Mouse (Mus musculus): ENCODE measurements around the gene Scd4. TPM values are rescaled to one million over a fixed set of nuclear protein-coding genes. Genes with fewer than 3 reads are reported as not detected.
"Not testable (repeated sequence)": the region's sequence is repeated elsewhere in the genome, so short reads cannot be mapped to it uniquely, and the experiment has no call there.

Scd4 gene
- polyA plus RNA-seq, 1 experiment from 2014 or later: not detected

DNA sequence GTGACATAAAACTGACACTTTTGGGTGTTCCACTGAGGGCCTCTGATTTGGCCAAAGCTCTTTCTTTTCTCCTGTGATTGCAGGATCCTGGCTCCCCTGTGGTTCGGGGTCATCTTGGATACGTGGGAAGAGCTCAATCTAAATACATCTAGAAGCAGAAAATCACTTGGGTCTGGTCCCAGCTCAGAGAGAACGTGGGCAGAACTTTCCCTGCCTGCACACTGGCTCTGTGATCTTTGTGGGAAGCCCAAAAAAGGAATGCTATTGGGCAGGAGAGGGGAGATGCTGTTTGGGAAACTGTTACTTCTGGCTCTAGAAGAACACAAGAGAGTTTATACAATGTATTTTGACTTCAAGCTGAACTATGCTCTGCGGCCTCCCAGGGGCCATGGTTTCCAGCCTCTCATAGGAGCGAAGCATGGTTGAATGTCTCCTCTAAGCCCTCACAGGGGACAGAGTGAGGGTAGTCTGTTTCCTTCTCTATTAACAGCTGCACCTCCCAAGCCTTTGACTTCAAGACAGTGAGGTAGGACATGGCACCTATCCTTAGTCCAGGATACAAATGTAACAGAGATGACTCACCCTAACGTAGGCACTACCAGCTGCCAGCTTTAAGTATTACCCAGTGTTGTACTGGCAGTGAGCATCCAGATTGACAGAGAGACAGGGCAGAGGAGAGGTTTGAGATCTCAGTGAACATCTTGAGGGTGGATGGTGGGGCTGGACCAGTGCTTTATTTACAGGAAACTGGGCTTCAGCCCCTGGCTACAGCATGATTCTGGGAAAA is 3.2 kb downstream of the Scd4 start:
- no peaks in the 10 kb centered on the region for H3K27me3 ChIP-seq (ENCODE audit: insufficient read depth, poor library complexity, severe bottlenecking)
- no peak for DNase-seq (ENCODE audit: low spot score)
- no peak overlapping the region for H3K4me3 ChIP-seq
- no peaks in the 10 kb centered on the region for H3K9me3 ChIP-seq
- H3K27ac ChIP-seq: no peak overlapping the region
- 78% methylated on average over 6 of the region's 6 CpGs for WGBS
- H3K4me1 ChIP-seq (replicated peaks): peaks cover 7% of the 10 kb centered on the region; the same call in 1 of the 2 replicates
- H3K36me3 ChIP-seq: no peaks in the 10 kb centered on the region

DNA sequence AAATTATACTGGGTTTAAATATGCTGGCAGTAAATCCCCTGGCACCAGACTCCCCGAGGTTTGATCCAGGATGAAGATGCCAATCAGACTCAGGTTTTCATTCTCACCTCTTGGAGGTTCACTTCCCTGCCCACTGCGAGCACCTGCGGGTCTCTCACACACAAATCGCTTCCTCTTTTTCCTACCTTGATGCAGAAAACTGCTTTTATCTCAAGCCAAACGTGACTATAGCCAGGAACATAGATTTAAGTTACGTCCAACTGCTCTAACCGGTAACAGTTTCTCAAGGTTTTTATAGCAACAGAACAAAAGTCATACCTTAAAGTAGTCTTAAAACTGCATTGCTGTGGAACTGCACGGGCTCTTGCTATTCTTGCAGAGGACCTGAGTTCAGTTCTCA is 16.8 kb downstream of the Scd4 start:
- DNase-seq (ENCODE audit: low spot score): no peak
- Histone ChIP-seq H3K9me3 (no peaks in the 10 kb centered on the region), H3K4me3 (no peak overlapping the region), H3K27ac (no peak overlapping the region), H3K27me3 (ENCODE audit: insufficient read depth, poor library complexity, severe bottlenecking) (no peaks in the 10 kb centered on the region), H3K4me1 (replicated peaks) (no peaks in the 10 kb centered on the region), H3K36me3 (no peaks in the 10 kb centered on the region)
- WGBS: 91% methylated on average over 8 of the region's 8 CpGs

DNA sequence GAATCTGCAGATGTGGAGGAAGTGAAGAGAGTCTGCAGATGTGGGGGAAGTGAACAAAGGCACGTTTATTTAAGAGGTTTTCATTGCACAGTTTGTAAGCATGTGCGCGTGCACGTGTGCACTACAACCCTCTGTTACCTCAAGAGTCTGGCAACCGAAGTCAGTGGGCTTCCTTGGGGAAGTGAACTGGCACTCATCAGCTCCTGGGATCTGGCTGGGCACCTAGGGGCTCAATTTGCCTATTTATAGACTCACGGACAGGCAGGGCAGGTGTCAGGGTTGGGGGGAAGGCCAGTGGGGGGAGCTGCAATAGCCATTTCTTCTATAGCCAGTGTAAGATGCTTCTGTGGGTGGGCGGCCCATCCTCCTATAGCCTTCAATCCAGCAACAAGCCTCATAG is 18.9 kb downstream of the Scd4 start:
- 80% methylated on average over 7 of the region's 7 CpGs for WGBS
- H3K36me3 ChIP-seq: no peaks in the 10 kb centered on the region

DNA sequence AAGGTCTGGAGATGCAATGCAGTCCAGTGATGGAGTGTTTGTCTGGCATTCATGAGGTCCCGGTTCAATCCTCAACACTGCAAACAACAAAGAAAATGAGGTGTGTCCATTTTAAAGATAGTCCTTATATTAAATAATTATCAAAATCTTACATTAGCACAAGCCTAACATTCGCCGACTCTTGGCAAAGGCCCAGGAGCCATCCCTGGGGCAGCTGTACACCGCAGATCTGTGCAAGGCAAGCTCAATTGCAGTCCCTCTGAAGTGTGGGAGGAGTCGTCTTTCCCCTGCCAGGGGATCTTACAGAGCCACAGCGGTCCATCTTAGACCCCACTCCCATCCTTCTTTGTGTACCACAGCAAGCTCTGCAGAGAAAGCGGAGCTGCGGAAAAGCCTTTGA is 25.8 kb downstream of the Scd4 start:
- DNase-seq (ENCODE audit: low spot score): no peak
- peak overlapping the region; percentile 45; the same call in 1 of the 2 replicates for H3K27ac ChIP-seq

More for the DNA sequence above, 18.9 kb downstream of the Scd4 start:
- no peak for DNase-seq (ENCODE audit: low spot score)
- Histone ChIP-seq H3K4me1 (replicated peaks) (no peaks in the 10 kb centered on the region), H3K27me3 (ENCODE audit: insufficient read depth, poor library complexity, severe bottlenecking) (no peaks in the 10 kb centered on the region), H3K27ac (no peak overlapping the region), H3K9me3 (no peaks in the 10 kb centered on the region), H3K4me3 (no peak overlapping the region)

DNA sequence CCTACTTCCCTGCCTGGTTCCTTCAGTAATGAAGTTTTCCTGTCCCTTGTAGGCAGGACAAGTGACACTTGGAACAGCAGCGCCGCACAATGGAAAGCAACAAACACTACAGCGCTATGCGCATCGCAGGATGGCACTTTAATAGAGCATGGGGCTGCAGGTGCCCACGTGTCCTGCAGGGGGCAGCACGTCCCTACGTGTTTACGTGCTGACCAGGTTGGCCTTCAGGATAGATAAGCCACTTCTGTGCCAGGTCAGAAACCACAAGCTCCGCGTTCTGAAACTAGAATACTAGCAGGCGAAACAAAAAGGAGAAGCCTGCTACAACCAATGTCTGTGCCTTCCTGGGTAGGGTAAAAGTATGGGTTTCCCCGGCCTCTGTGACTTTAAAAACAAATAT is 30.6 kb downstream of the Scd4 start:
- Histone ChIP-seq H3K27ac (no peak overlapping the region), H3K27me3 (ENCODE audit: insufficient read depth, poor library complexity, severe bottlenecking) (no peaks in the 10 kb centered on the region), H3K4me3 (no peak overlapping the region), H3K4me1 (replicated peaks) (peaks cover 4% of the 10 kb centered on the region; the same call in 1 of the 2 replicates), H3K9me3 (no peaks in the 10 kb centered on the region), H3K36me3 (no peaks in the 10 kb centered on the region)
- 20% methylated on average over 13 of the region's 13 CpGs for WGBS
- peak; percentile 74 for DNase-seq (ENCODE audit: low spot score)

More for the DNA sequence above, 25.8 kb downstream of the Scd4 start:
- H3K4me1 ChIP-seq (replicated peaks): peaks cover 4% of the 10 kb centered on the region; the same call in 1 of the 2 replicates
- no peaks in the 10 kb centered on the region for H3K27me3 ChIP-seq (ENCODE audit: insufficient read depth, poor library complexity, severe bottlenecking)
- no peaks in the 10 kb centered on the region for H3K9me3 ChIP-seq
- WGBS: 54% methylated on average over 8 of the region's 8 CpGs
- no peak overlapping the region for H3K4me3 ChIP-seq
- H3K36me3 ChIP-seq: no peaks in the 10 kb centered on the region

DNA sequence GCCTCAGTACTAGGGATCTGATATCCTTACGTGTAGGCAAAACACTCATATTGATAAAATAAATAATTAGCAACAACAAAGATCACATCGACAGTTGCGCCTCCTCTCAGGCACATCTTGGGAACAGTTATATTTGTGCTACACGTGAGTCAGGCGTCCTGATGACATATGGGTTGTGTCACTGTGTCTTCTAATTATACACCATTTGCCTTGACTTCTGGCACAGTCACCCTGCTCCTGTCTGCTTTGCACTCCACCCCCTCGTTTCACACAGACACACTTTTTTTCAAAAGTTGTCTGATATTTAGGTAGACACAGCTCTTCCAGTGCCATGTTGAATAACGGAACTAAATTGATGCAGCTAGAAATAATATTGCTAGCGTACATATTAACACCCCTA is 31.1 kb downstream of the Scd4 start:
- no peaks in the 10 kb centered on the region for H3K9me3 ChIP-seq
- WGBS: 91% methylated on average over 8 of the region's 8 CpGs

DNA sequence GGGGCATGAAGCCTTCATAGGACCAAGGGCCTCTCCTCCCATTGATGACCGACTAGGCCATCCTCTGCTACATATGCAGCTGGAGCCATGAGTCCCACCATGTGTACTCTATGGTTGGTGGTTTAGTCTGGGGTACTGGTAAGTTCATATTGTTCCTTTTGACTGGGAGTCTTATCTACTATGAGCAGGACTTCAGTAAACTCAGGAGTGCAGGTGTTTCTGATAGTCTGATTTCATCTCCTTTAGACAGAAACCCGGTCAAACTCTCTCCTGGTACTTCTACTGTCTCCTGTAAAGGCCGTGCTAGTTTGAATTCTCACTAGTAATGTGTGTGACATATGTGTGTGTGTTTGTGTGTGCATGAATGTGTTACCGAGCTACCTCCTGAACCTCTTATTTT is 32.8 kb downstream of the Scd4 start:
- 93% methylated on average over 4 of the region's 4 CpGs for WGBS
- H3K27ac ChIP-seq: no peak overlapping the region
- DNase-seq (ENCODE audit: low spot score): no peak
- no peaks in the 10 kb centered on the region for H3K4me1 ChIP-seq (replicated peaks)
- H3K36me3 ChIP-seq: no peaks in the 10 kb centered on the region
- H3K27me3 ChIP-seq (ENCODE audit: insufficient read depth, poor library complexity, severe bottlenecking): no peaks in the 10 kb centered on the region
- no peaks in the 10 kb centered on the region for H3K9me3 ChIP-seq
- H3K4me3 ChIP-seq: no peak overlapping the region

More for the DNA sequence above, 31.1 kb downstream of the Scd4 start:
- no peaks in the 10 kb centered on the region for H3K36me3 ChIP-seq
- peaks cover 1% of the 10 kb centered on the region; the same call in 1 of the 2 replicates for H3K4me1 ChIP-seq (replicated peaks)
- H3K27ac ChIP-seq: no peak overlapping the region
- H3K27me3 ChIP-seq (ENCODE audit: insufficient read depth, poor library complexity, severe bottlenecking): no peaks in the 10 kb centered on the region
- no peak overlapping the region for H3K4me3 ChIP-seq
- no peak for DNase-seq (ENCODE audit: low spot score)

DNA sequence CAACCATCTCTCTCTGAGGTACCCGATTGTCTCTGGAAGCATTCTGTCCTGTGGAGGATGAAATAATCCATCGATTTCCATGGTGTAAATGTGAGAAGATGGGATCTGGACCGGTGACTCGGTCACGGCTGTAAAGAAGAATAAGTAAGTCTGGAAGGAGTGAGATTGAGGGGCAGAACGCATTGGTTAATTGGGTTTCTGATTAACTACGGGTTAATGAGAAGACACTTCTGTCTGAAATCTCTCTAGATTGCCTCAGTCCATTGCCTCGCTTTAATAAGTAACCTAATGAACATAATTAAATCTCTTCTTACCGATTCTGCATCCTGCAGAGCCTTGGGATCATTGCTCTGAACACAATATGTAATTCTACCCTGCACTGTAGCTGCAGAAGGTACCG is 34.2 kb downstream of the Scd4 start:
- not testable (repeated sequence) for H3K4me3 ChIP-seq; DNase-seq (ENCODE audit: low spot score); H3K36me3 ChIP-seq; H3K9me3 ChIP-seq; H3K27me3 ChIP-seq (ENCODE audit: insufficient read depth, poor library complexity, severe bottlenecking); H3K4me1 ChIP-seq (replicated peaks); H3K27ac ChIP-seq
- 82% methylated on average over 10 of the region's 10 CpGs for WGBS

DNA sequence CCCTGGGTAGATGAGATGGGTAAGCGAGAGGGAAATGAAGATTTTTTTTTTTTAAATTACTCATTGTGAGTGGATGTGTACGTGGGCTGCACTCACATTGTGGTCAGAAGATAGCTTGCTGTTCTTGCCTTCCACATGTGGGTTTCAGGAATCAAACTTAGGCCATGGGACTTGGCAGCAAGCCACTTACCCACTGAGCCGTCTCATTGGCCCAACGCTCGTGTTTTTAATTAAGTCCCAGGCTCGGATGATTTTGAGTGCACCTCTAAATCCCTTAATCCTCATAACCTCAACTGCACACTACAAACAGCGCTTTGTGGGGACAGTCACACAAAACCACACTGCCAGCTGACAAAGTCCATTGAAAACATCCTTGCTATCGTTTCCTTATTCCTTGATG is 36.5 kb downstream of the Scd4 start:
- Histone ChIP-seq H3K36me3 (no peaks in the 10 kb centered on the region), H3K4me1 (replicated peaks) (no peaks in the 10 kb centered on the region), H3K9me3 (no peaks in the 10 kb centered on the region), H3K4me3 (no peak overlapping the region), H3K27me3 (ENCODE audit: insufficient read depth, poor library complexity, severe bottlenecking) (no peaks in the 10 kb centered on the region), H3K27ac (no peak overlapping the region)
- WGBS: 85% methylated on average over 8 of the region's 8 CpGs
- DNase-seq (ENCODE audit: low spot score): no peak

DNA sequence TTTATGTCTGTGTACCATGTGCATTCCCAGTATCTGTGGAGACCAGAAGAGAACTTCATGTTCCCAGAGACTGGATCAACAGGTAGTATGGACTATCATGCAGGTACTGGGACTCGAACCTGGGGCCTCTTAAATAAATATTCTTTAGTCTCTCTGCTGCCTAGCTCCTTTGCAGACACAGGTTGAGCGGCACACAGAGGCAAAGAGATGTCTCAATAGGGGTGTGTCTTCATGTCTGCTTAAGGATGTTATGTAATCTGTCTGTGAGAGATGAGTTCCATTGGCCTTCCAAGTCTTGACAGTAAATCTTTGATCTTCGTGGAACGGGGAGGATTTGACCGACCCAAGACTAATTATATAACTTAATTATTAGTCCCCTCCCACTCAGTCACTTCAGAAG is 37.3 kb downstream of the Scd4 start:
- no peak overlapping the region for H3K4me3 ChIP-seq
- WGBS: 80% methylated on average over 5 of the region's 5 CpGs
- H3K4me1 ChIP-seq (replicated peaks): no peaks in the 10 kb centered on the region
- H3K9me3 ChIP-seq: no peaks in the 10 kb centered on the region
- no peaks in the 10 kb centered on the region for H3K36me3 ChIP-seq
- no peaks in the 10 kb centered on the region for H3K27me3 ChIP-seq (ENCODE audit: insufficient read depth, poor library complexity, severe bottlenecking)
- H3K27ac ChIP-seq: no peak overlapping the region
- DNase-seq (ENCODE audit: low spot score): no peak

DNA sequence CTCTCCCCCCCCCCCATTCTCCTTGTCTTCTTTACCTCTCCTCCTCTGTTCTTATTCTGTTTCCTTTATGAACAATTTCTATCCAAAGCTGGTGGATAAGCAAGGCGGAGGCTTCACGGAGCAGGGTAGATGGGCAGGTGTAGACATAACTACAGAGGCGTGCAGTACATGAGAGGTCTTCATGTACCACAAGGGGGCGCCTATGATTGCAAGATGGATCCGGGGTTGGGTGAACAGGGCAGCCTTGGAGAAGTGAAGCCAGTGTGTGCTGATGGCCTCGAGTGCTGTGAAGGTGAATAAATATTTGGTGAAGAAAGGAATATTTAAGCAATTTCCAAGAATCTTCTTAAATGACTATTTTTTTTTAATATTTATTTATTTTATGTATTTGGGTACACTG is 40.1 kb downstream of the Scd4 start:
- Histone ChIP-seq H3K4me3 (no peak overlapping the region), H3K27ac (no peak overlapping the region), H3K4me1 (replicated peaks) (peaks cover 14% of the 10 kb centered on the region), H3K27me3 (ENCODE audit: insufficient read depth, poor library complexity, severe bottlenecking) (no peaks in the 10 kb centered on the region), H3K9me3 (no peaks in the 10 kb centered on the region), H3K36me3 (no peaks in the 10 kb centered on the region)
- WGBS: 27% methylated on average over 6 of the region's 6 CpGs
- DNase-seq (ENCODE audit: low spot score): peak; percentile 73

DNA sequence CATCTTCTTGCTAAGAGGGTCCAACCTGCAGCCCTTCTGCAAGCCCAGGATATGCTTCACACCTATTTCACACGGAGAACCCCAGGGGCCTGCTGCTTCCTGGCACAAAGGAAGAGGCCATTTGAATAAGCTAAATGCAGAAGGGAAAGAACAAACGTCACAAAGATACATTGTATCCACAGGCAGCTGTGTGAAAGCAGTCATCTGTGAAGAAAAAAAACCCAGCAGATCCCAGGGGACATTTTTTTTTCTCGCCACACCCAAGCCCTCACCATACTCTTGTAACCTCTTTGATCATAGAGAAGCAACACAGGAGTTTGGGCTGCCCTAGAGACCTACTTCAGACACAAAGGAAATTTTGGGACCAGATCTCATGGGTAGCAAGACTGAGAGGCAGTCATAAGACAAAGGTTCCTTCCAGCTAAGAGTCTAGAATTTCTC is 43.6 kb downstream of the Scd4 start:
- WGBS: 22% methylated on average over 3 of the region's 3 CpGs
- no peaks in the 10 kb centered on the region for H3K36me3 ChIP-seq
- no peak for DNase-seq (ENCODE audit: low spot score)

DNA sequence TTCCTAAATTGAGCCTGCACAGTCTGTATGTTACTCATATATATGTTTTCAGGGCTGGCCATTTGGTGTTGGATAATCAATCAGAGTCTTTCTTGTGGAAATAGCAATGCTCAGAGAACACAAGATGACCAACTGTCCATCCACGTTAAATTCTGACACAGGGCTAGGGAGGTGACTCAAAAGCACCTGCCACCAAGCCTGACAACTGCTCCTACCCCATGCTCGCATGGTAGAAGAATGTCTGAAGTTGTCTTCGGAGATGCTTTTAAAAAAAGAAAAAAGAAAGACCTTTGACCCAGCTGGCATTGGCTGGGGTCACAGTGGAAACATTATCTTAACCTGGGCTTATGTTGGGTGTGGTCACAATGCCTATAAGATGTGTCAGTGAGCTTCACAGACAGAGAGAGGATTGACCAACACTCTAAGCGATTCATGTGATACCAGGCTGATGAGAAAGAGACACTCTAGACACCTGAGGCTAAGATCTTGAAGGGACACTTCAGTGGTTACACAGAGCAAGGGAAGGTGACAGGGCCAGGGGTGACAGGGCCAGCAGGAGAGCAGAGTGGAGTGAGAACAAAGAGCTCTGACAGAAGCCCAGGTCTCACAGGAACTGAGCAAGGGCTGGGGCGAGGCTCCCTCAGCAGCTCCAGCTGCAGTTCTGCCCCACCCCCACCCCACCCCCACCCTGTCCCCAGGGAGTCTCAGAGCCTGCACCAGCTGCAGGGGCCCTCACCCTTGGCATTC is 44.9 kb downstream of the Scd4 start:
- Histone ChIP-seq H3K27ac (0 out of 2 replicates have a peak overlapping the region, but pooled peaks have one; percentile 1), H3K4me1 (replicated peaks) (peaks cover 16% of the 10 kb centered on the region), H3K9me3 (no peaks in the 10 kb centered on the region), H3K27me3 (ENCODE audit: insufficient read depth, poor library complexity, severe bottlenecking) (no peaks in the 10 kb centered on the region), H3K4me3 (no peak overlapping the region), H3K36me3 (no peaks in the 10 kb centered on the region)
- WGBS: 45% methylated on average over 5 of the region's 5 CpGs
- no peak for DNase-seq (ENCODE audit: low spot score)

More for the DNA sequence above, 43.6 kb downstream of the Scd4 start:
- peaks cover 16% of the 10 kb centered on the region for H3K4me1 ChIP-seq (replicated peaks)
- peak overlapping the region; percentile 64; the same call in 1 of the 2 replicates for H3K27ac ChIP-seq
- no peaks in the 10 kb centered on the region for H3K9me3 ChIP-seq
- H3K27me3 ChIP-seq (ENCODE audit: insufficient read depth, poor library complexity, severe bottlenecking): no peaks in the 10 kb centered on the region
- H3K4me3 ChIP-seq: no peak overlapping the region

All from hindbrain, embryonic 10.5 days (tissue).